Mouse (Mus musculus): ENCODE measurements around the gene Atp5mpl. TPM values are rescaled to one million over a fixed set of nuclear protein-coding genes. Genes with fewer than 3 reads are reported as not detected.

Gene Atp5mpl
- polyA plus RNA-seq, 1 experiment = 8.8 TPM

- Histone ChIP-seq H3K27me3 (ENCODE audit: control insufficient read depth, insufficient read depth, low read length) (no peaks in the 10 kb centered on the region), H3K4me1 (ENCODE audit: control insufficient read depth, insufficient read depth, insufficient read length) (peaks cover 28% of the 10 kb centered on the region), H3K36me3 (ENCODE audit: control insufficient read depth, insufficient read depth, low read length) (no peaks in the 10 kb centered on the region), H3K4me3 (ENCODE audit: extremely low read depth, insufficient read depth, insufficient read length) (no peak overlapping the region), H3K27ac (ENCODE audit: insufficient read depth, low read length) (no peak overlapping the region)
- DNase-seq (ENCODE audit: low read depth in 1 of 2, low spot score in 2 of 2) = no peak
- WGBS = 93% methylated on average over 6 of the region's 6 CpGs
- TF ChIP-seq POLR2A (IDR thresholded peaks at IDR 0.05; ENCODE audit: low read depth, low read length) (no peak), CTCF (IDR thresholded peaks at IDR 0.05; ENCODE audit: extremely low read depth, insufficient read depth, insufficient read length, insufficient replicate concordance) (no peak)
Measured at GRCm38 (mm10) chr12:111915781-111916180, 51.0 kb downstream of the Atp5mpl start.

DNA sequence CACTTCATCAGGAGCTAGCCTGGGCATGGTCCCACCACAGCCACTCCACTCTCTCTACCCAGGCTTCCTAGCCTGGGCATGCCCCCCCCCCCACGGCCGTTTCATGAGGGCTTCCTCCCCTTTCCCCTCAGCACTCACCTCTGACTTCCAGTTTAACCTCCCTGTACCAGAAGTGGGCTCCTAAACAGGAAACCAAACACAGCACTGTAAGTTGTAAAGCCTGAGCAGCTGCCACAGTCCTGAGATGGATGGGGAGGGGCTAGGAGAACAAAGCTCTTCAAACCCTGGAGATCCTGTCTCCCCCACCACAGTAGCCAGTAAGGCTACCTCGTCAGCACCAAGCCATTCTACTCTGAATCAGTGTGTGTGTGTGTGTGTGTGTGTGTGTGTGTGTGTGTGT, 52.7 kb downstream of the Atp5mpl start:
- no peak for TF ChIP-seq POLR2A (IDR thresholded peaks at IDR 0.05; ENCODE audit: low read depth, low read length)
- no peak for TF ChIP-seq CTCF (IDR thresholded peaks at IDR 0.05; ENCODE audit: extremely low read depth, insufficient read depth, insufficient read length, insufficient replicate concordance)
- DNase-seq (ENCODE audit: low read depth in 1 of 2, low spot score in 2 of 2) = no peak
- no peaks in the 10 kb centered on the region for H3K36me3 ChIP-seq (ENCODE audit: control insufficient read depth, insufficient read depth, low read length)
- H3K27me3 ChIP-seq (ENCODE audit: control insufficient read depth, insufficient read depth, low read length) = no peaks in the 10 kb centered on the region
- H3K4me3 ChIP-seq (ENCODE audit: extremely low read depth, insufficient read depth, insufficient read length) = no peak overlapping the region
- no peak overlapping the region for H3K27ac ChIP-seq (ENCODE audit: insufficient read depth, low read length)
- H3K4me1 ChIP-seq (ENCODE audit: control insufficient read depth, insufficient read depth, insufficient read length) = peaks cover 29% of the 10 kb centered on the region
- WGBS = 16% methylated on average over 3 of the region's 3 CpGs

DNA sequence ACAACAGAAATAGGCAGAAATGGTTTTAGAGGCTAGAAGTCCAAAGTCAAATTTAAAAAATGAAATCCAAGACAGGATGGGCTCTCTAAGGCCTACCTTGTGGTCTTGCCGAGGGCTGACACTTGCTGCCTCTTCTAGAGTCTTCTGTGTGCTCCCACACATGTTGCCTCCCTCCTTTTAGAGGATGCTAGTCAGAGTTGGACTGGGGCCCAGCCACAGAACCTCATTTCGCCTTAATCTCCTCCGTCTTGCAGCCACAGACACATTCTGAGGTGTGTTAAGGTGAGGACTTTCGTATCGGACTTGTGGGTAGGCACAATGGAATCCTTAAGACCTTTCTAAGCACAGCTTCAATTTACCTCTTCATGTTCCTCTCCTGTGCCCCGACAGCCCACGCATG, 54.0 kb downstream of the Atp5mpl start:
- Histone ChIP-seq H3K27me3 (ENCODE audit: control insufficient read depth, insufficient read depth, low read length) (no peaks in the 10 kb centered on the region), H3K4me1 (ENCODE audit: control insufficient read depth, insufficient read depth, insufficient read length) (peaks cover 36% of the 10 kb centered on the region), H3K27ac (ENCODE audit: insufficient read depth, low read length) (no peak overlapping the region), H3K4me3 (ENCODE audit: extremely low read depth, insufficient read depth, insufficient read length) (no peak overlapping the region), H3K36me3 (ENCODE audit: control insufficient read depth, insufficient read depth, low read length) (no peaks in the 10 kb centered on the region)
- TF ChIP-seq POLR2A (IDR thresholded peaks at IDR 0.05; ENCODE audit: low read depth, low read length) (no peak), CTCF (IDR thresholded peaks at IDR 0.05; ENCODE audit: extremely low read depth, insufficient read depth, insufficient read length, insufficient replicate concordance) (no peak)
- DNase-seq (ENCODE audit: low read depth in 1 of 2, low spot score in 2 of 2) = no peak
- WGBS = 46% methylated on average over 7 of the region's 7 CpGs

DNA sequence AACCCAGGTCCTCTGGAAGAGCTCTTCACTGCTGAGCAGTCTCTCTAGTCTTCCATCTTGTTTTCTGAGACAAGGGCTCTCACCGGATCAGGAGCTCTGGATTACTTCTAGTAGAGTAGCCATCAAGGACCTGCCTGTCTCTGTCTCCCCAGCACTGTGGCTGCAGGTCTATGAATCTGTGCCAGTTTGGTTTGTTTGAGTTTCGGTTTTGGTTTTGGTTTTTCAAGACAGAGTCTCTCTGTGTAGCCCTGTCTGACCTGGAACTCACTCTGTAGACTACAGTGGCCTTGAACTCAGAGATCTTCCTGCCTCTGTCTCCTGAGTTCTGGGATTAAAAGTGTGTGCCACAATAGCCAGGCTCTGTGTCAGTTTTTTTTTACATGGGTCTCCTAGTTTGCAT, 55.0 kb downstream of the Atp5mpl start:
- H3K36me3 ChIP-seq (ENCODE audit: control insufficient read depth, insufficient read depth, low read length) = no peaks in the 10 kb centered on the region
- no peak for TF ChIP-seq CTCF (IDR thresholded peaks at IDR 0.05; ENCODE audit: extremely low read depth, insufficient read depth, insufficient read length, insufficient replicate concordance)
- TF ChIP-seq POLR2A (IDR thresholded peaks at IDR 0.05; ENCODE audit: low read depth, low read length) = no peak
- H3K27ac ChIP-seq (ENCODE audit: insufficient read depth, low read length) = no peak overlapping the region
- no peak for DNase-seq (ENCODE audit: low read depth in 1 of 2, low spot score in 2 of 2)
- no peaks in the 10 kb centered on the region for H3K27me3 ChIP-seq (ENCODE audit: control insufficient read depth, insufficient read depth, low read length)
- H3K4me1 ChIP-seq (ENCODE audit: control insufficient read depth, insufficient read depth, insufficient read length) = peaks cover 33% of the 10 kb centered on the region
- WGBS = 59% methylated on average over 2 of the region's 2 CpGs
- no peak overlapping the region for H3K4me3 ChIP-seq (ENCODE audit: extremely low read depth, insufficient read depth, insufficient read length)

Other genes starting within 250 kb of the Atp5mpl start
- gene Klc1, start 208.1 kb downstream of the Atp5mpl start, polyA plus RNA-seq (2012; rRNA removed) = 43.5 and 46.4 TPM in 2 replicates
- 5.0 and 6.8 TPM in 2 replicates for gene Xrcc3, start 153.1 kb downstream of the Atp5mpl start, polyA plus RNA-seq (2012; rRNA removed)
- 13.3 and 14.7 TPM in 2 replicates for gene Zfyve21, start 152.8 kb downstream of the Atp5mpl start, polyA plus RNA-seq (2012; rRNA removed)
- 13.7 and 13.8 TPM in 2 replicates for gene Ppp1r13b, start 58.9 kb downstream of the Atp5mpl start, polyA plus RNA-seq (2012; rRNA removed)
- gene Tdrd9, start 4.6 kb upstream of the Atp5mpl start, polyA plus RNA-seq (2012; rRNA removed) = 0.02 TPM in 1 of 2 replicates, not detected in the other
- not detected in 2 replicates for gene Rd3l, start 14.3 kb upstream of the Atp5mpl start, polyA plus RNA-seq (2012; rRNA removed)
- gene Aspg, start 139.7 kb upstream of the Atp5mpl start, polyA plus RNA-seq (2012; rRNA removed) = 0.08 and 0.54 TPM in 2 replicates
- gene Kif26a, start 179.2 kb upstream of the Atp5mpl start, polyA plus RNA-seq (2012; rRNA removed) = 1.8 and 2.1 TPM in 2 replicates

All from spleen, adult 2 months (tissue).